Mouse (Mus musculus): ENCODE data around the gene Fgfr2.

DNA sequence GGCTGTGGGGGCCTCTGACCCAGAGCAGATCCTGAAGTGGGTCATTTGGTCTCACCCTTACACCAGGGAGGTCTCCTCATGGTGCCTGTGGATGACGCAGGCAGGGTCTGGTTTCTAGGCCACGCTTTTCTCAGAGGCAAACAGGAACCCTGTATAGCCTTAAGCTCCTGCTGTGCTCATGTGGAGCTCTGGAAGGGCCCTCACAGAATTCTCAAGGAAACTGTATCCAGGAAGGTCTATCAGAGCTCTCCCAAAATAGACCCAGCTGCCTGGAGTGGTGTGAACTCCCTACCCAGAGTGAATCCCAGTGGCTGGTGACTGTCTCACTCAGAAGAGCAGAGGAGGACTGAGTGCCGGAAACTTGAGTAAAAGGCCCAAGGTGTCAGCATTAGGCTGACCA lies 468.7 kb downstream of the Fgfr2 start:
- TF ChIP-seq POLR2AphosphoS2 (IDR thresholded peaks at IDR 0.05; ENCODE audit: insufficient read length, low read depth) (no peak), MYOD1 (IDR thresholded peaks at IDR 0.05; ENCODE audit: control insufficient read depth in 1 of 3, insufficient read length in 2 of 3, low read depth in 2 of 3) (no peak)
